Mouse (Mus musculus) embryonic stem cell, embryonic (primary cell): ENCODE results near the gene Ffar4.

Experiments
- CTCF ChIA-PET, 4 experiments: fragments of 300-600 bp in 2 of 4; fragments of 350-600 bp in 2 of 4; sonication (Branson Sonifier 250); formaldehyde crosslinking; loops; one replicate each; lab custom pipeline; 2022; ENCODE audit warnings: inconsistent platforms in 2 of 4; lab: Charles Lee
- POLR2A ChIA-PET, 4 experiments: fragments of 300-600 bp in 2 of 4; fragments of 350-600 bp in 2 of 4; sonication (Branson Sonifier 250); formaldehyde crosslinking; loops; one replicate each; lab custom pipeline; 2022; ENCODE audit warnings: antibody characterized with exemption in 4 of 4, inconsistent platforms in 1 of 4; lab: Charles Lee

Ffar4 gene

GRCm38 (mm10) chr19:38082931-38083525, 13.8 kb upstream of the Ffar4 start:
- ChIA-PET POLR2A (interaction anchor here in 1 of 4 experiments (0.7 to 1.7 kb wide), 3 partner anchors 12 to 405 kb away, joined by 3 to 4 read pairs (median 3); no protein-coding TSS in a partner anchor), CTCF (no interaction called here)

- ChIA-PET POLR2A (interaction anchor here in 3 of 4 experiments (0.5 to 2.1 kb wide), 6 partner anchors 10 to 309 kb away, joined by 3 to 11 read pairs (median 4); partner anchors contain the start of gene Ffar4 (in 1 of the 3)), CTCF (interaction anchor here in 3 of 4 experiments (0.5 to 1.2 kb wide), 6 partner anchors 9 to 484 kb away, joined by 3 to 6 read pairs (median 4); no protein-coding TSS in a partner anchor)
Observed at GRCm38 (mm10) chr19:38085841-38086240, 11.0 kb upstream of the Ffar4 start.

GRCm38 (mm10) chr19:38086948-38087551, 9.8 kb upstream of the Ffar4 start:
- CTCF ChIA-PET: interaction anchor here in 3 of 4 experiments (0.6 to 1.0 kb wide), 5 partner anchors 132 to 584 kb away, joined by 3 to 6 read pairs (median 4); no protein-coding TSS in a partner anchor
- POLR2A ChIA-PET: interaction anchor here in 2 of 4 experiments (0.7 to 1.0 kb wide), 4 partner anchors 22 to 238 kb away, joined by 3 to 4 read pairs (median 3); no protein-coding TSS in a partner anchor

- ChIA-PET CTCF (no interaction called here), POLR2A (no interaction called here)
Observed at GRCm38 (mm10) chr19:38089358-38089757, 7.5 kb upstream of the Ffar4 start.

- ChIA-PET POLR2A (interaction anchor here in 1 of 4 experiments (1.3 kb wide), 1 partner anchor 7 kb away, joined by 3 read pairs; no protein-coding TSS in a partner anchor), CTCF (no interaction called here)
Observed at GRCm38 (mm10) chr19:38091512-38091985, 5.3 kb upstream of the Ffar4 start.

GRCm38 (mm10) chr19:38096231-38096630, 640 bp upstream of the Ffar4 start:
- CTCF ChIA-PET: no interaction called here
- POLR2A ChIA-PET: interaction anchor here (0.6 to 1.9 kb wide), 10 partner anchors 10 to 744 kb away, joined by 3 to 6 read pairs (median 4); no protein-coding TSS in a partner anchor

- CTCF ChIA-PET: no interaction called here
- POLR2A ChIA-PET: interaction anchor here in 2 of 4 experiments (0.6 to 1.3 kb wide), 2 partner anchors 9 to 463 kb away, joined by 3 read pairs; no protein-coding TSS in a partner anchor
Observed at GRCm38 (mm10) chr19:38107871-38108270, 11.0 kb downstream of the Ffar4 start.

- ChIA-PET POLR2A (interaction anchor here in 2 of 4 experiments (0.9 to 1.0 kb wide), 2 partner anchors 11 to 15 kb away, joined by 3 to 4 read pairs; partner anchors contain the start of gene Rbp4 (in 1 of the 2)), CTCF (interaction anchor here in 1 of 4 experiments (0.6 kb wide), 1 partner anchor 269 kb away, joined by 3 read pairs; no protein-coding TSS in a partner anchor)
Observed at GRCm38 (mm10) chr19:38109506-38110242, 12.8 kb downstream of the Ffar4 start.

GRCm38 (mm10) chr19:38111056-38111455, 14.2 kb downstream of the Ffar4 start:
- ChIA-PET CTCF (interaction anchor here in 3 of 4 experiments (0.6 to 0.7 kb wide), 4 partner anchors 76 to 770 kb away, joined by 4 to 10 read pairs (median 8); no protein-coding TSS in a partner anchor), POLR2A (interaction anchor here in 1 of 4 experiments (1.1 to 1.6 kb wide), 2 partner anchors 12 to 14 kb away, joined by 3 read pairs; no protein-coding TSS in a partner anchor)

- ChIA-PET CTCF (no interaction called here), POLR2A (interaction anchor here in 1 of 4 experiments (0.6 kb wide), 1 partner anchor 560 kb away, joined by 3 read pairs; no protein-coding TSS in a partner anchor)
Observed at GRCm38 (mm10) chr19:38112575-38112974, 15.7 kb downstream of the Ffar4 start.

- ChIA-PET POLR2A (no interaction called here), CTCF (interaction anchor here in 2 of 4 experiments (0.7 to 1.3 kb wide), 2 partner anchors 30 to 162 kb away, joined by 3 read pairs; no protein-coding TSS in a partner anchor)
Observed at GRCm38 (mm10) chr19:38114834-38115491, 18.1 kb downstream of the Ffar4 start.

- ChIA-PET POLR2A (interaction anchor here in 1 of 4 experiments (1.3 kb wide), 1 partner anchor 117 kb away, joined by 3 read pairs; no protein-coding TSS in a partner anchor), CTCF (interaction anchor here in 2 of 4 experiments (0.6 to 1.7 kb wide), 2 partner anchors 133 to 165 kb away, joined by 6 read pairs; no protein-coding TSS in a partner anchor)
Observed at GRCm38 (mm10) chr19:38120123-38120760, 23.4 kb downstream of the Ffar4 start.

- CTCF ChIA-PET: no interaction called here
- POLR2A ChIA-PET: interaction anchor here in 1 of 4 experiments (0.8 kb wide), 1 partner anchor 70 kb away, joined by 3 read pairs; no protein-coding TSS in a partner anchor
Observed at GRCm38 (mm10) chr19:38123921-38124320, 27.1 kb downstream of the Ffar4 start.

- CTCF ChIA-PET: interaction anchor here in 3 of 4 experiments (0.6 to 1.3 kb wide), 4 partner anchors 49 to 304 kb away, joined by 3 read pairs; no protein-coding TSS in a partner anchor
- POLR2A ChIA-PET: interaction anchor here in 3 of 4 experiments (0.6 to 1.1 kb wide), 8 partner anchors 13 to 594 kb away, joined by 3 to 6 read pairs (median 3); no protein-coding TSS in a partner anchor
Observed at GRCm38 (mm10) chr19:38124401-38125218, 27.7 kb downstream of the Ffar4 start.

- POLR2A ChIA-PET: interaction anchor here in 3 of 4 experiments (0.6 to 1.1 kb wide), 5 partner anchors 16 to 595 kb away, joined by 3 to 6 read pairs (median 3); no protein-coding TSS in a partner anchor
- CTCF ChIA-PET: interaction anchor here in 3 of 4 experiments (0.6 to 1.3 kb wide), 4 partner anchors 49 to 304 kb away, joined by 3 read pairs; no protein-coding TSS in a partner anchor
Observed at GRCm38 (mm10) chr19:38125219-38125610, 28.3 kb downstream of the Ffar4 start, which contains the start of gene Rbp4. Rbp4 (minus strand) TSS chr19:38125281.

- POLR2A ChIA-PET: no interaction called here
Observed at GRCm38 (mm10) chr19:38126656-38127055, 29.8 kb downstream of the Ffar4 start.

More at GRCm38 (mm10) chr19:38126656-38127055, 29.8 kb downstream of the Ffar4 start:
- CTCF ChIA-PET: no interaction called here
